Mouse (Mus musculus) heart, embryonic 12.5 days (tissue): ENCODE measurements at regions not wholly inside any gene's neighbourhood (a gene's known extent, or its start where the extent isn't known, plus 50 kb on each side); places are given as distances from the start of the nearest gene placed in this dataset.
"Not testable (repeated sequence)": the region's sequence is repeated elsewhere in the genome, so short reads cannot be mapped to it uniquely, and the experiment has no call there.

Experiments
- ATAC-seq: fragments of 200-750 bp; cut with Nextera tagmentation; 2 replicates; pipeline ENCODE4 v1.8.0; 2017; ENCODE audit warnings: moderate TSS enrichment, moderate library complexity; ENCODE audit not compliant: insufficient number of reproducible peaks, low FRiP score
- H3K27ac ChIP-seq: fragments of 300-500 bp; sonication (generic); 2 replicates; pipeline ENCODE4 v1.5.1; 2016; ENCODE audit warnings: mild to moderate bottlenecking, moderate library complexity; ENCODE audit not compliant: poor library complexity, severe bottlenecking
- H3K27me3 ChIP-seq: fragments of 300-500 bp; sonication (generic); replicated peaks from 2 replicates; pipeline ENCODE4 v1.6.1; 2016; ENCODE audit warnings: mild to moderate bottlenecking, moderate library complexity
- H3K36me3 ChIP-seq: fragments of 300-500 bp; sonication (generic); 2 replicates; pipeline ENCODE4 v1.6.1; 2016; ENCODE audit warnings: mild to moderate bottlenecking, moderate library complexity
- H3K4me1 ChIP-seq: fragments of 300-500 bp; sonication (generic); replicated peaks from 2 replicates; pipeline ENCODE4 v1.6.1; 2016; ENCODE audit warnings: mild to moderate bottlenecking
- H3K4me2 ChIP-seq: fragments of 300-500 bp; sonication (generic); 2 replicates; pipeline ENCODE4 v1.6.1; 2016; ENCODE audit warnings: mild to moderate bottlenecking, moderate library complexity
- H3K4me3 ChIP-seq: fragments of 300-500 bp; sonication (generic); 2 replicates; pipeline ENCODE4 v1.5.1; 2016; ENCODE audit warnings: mild to moderate bottlenecking
- H3K9ac ChIP-seq: fragments of 300-500 bp; sonication (generic); 2 replicates; pipeline ENCODE4 v1.6.1; 2016; ENCODE audit warnings: mild to moderate bottlenecking, moderate library complexity
- H3K9me3 ChIP-seq: fragments of 300-500 bp; sonication (generic); replicated peaks from 2 replicates; pipeline ENCODE4 v1.6.1; 2016; ENCODE audit warnings: mild to moderate bottlenecking, moderate library complexity
- WGBS: fragments of 180-500 bp; shearing (Covaris S2); methylation state at CpG from one replicate; pipeline ENCODE4 v1.1.7; 2016; 5-methylcytosine and 5-hydroxymethylcytosine counted together

DNA sequence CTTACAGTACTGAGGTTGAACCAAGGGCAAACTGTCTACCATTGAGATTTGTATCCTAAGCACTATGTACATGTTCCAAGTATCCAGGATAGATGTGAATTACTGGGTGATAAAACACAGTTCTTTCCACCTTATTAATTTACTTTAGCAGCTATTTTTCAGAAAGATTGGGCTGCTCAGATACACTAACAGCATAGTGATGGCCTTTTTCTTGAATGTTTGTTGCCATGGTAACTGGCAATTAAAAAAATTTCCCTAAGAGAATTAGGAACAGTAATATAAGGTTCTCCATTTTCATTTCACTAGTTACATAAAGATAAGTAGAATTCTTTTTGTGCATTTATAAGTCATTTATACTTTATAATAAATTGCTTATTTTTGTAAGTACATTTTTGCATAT, 423.7 kb upstream of the Stxbp6 start:
- no peaks in the 10 kb centered on the region for H3K4me1 ChIP-seq
- H3K4me3 ChIP-seq: no peak overlapping the region
- no peaks in the 10 kb centered on the region for H3K27me3 ChIP-seq
- no peak overlapping the region for H3K27ac ChIP-seq
- H3K9me3 ChIP-seq: no peaks in the 10 kb centered on the region
- no peak overlapping the region for H3K4me2 ChIP-seq
- no peaks in the 10 kb centered on the region for H3K36me3 ChIP-seq
- no peak for ATAC-seq
- H3K9ac ChIP-seq: no peak overlapping the region

DNA sequence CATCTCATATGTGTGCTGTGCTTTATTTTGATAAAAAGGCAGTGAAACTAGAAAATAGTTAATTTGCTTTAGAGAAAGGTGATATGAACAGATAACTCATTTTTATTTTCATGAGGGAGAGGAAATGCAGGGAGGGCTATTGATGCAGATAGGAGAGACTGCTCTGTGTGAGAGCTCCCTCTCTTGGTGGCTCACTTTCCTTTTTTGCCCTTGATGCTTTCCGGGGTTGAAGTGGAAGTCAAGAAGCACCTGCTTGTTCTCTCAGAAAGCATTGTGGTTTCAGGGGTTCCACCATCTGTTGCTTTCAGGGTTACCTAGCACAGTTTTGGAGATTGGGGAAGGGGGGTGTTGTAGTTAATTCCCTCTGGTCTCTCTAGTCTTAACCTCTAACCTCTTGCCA, 414.5 kb upstream of the Stxbp6 start:
- H3K36me3 ChIP-seq: no peaks in the 10 kb centered on the region
- no peaks in the 10 kb centered on the region for H3K9me3 ChIP-seq
- WGBS: 40% methylated on average over 1 of the region's 1 CpGs
- H3K9ac ChIP-seq: no peak overlapping the region
- no peak overlapping the region for H3K27ac ChIP-seq
- no peaks in the 10 kb centered on the region for H3K4me1 ChIP-seq
- H3K4me3 ChIP-seq: no peak overlapping the region
- no peak overlapping the region for H3K4me2 ChIP-seq
- no peak for ATAC-seq
- H3K27me3 ChIP-seq: no peaks in the 10 kb centered on the region

DNA sequence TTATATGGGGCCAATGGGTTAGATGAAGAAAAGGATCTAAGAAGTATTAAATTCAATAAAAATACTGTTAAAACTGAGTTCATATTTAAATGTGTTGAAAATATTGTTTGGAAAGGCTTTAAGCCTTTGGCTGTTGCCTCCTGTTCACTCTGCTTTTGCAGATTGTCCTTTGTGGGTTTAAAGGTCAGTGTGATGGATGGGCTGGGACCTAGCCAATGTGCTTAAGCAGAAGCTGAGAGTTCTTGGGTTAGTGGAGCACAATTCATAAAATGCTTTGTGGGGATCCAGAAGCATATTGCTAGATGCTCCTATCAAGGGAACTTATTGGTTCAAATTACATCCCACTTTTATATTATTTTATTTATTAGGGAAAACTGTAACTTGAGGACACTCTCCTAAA, 402.4 kb upstream of the Stxbp6 start:
- Histone ChIP-seq H3K4me2 (no peak overlapping the region), H3K36me3 (no peaks in the 10 kb centered on the region), H3K27ac (no peak overlapping the region), H3K27me3 (no peaks in the 10 kb centered on the region), H3K9ac (no peak overlapping the region), H3K4me1 (no peaks in the 10 kb centered on the region), H3K9me3 (no peaks in the 10 kb centered on the region), H3K4me3 (no peak overlapping the region)
- no peak for ATAC-seq

DNA sequence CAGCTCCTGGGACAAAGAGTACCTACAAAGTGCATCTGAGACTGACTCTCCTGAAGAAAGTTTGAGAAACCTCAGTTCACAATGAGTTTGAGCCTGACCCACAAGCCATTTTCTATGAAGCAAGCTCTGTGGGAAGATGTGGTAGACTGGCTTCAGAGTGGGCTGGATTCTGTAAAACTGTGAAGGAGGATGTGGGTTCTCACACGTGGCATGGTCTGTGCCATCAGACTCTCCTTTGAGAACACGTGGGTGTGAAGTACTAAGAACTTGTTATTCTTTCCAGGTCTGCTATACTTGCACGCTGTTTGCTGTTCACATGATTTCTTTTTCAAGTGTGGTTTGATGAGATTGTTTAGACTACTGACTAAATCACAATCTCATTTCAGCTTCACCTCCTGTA, 393.6 kb upstream of the Stxbp6 start:
- Histone ChIP-seq H3K4me2 (no peak overlapping the region), H3K36me3 (no peaks in the 10 kb centered on the region), H3K9ac (no peak overlapping the region), H3K4me1 (no peaks in the 10 kb centered on the region), H3K27me3 (no peaks in the 10 kb centered on the region), H3K27ac (no peak overlapping the region), H3K4me3 (no peak overlapping the region), H3K9me3 (no peaks in the 10 kb centered on the region)
- WGBS: 59% methylated on average over 3 of the region's 3 CpGs
- ATAC-seq: no peak

DNA sequence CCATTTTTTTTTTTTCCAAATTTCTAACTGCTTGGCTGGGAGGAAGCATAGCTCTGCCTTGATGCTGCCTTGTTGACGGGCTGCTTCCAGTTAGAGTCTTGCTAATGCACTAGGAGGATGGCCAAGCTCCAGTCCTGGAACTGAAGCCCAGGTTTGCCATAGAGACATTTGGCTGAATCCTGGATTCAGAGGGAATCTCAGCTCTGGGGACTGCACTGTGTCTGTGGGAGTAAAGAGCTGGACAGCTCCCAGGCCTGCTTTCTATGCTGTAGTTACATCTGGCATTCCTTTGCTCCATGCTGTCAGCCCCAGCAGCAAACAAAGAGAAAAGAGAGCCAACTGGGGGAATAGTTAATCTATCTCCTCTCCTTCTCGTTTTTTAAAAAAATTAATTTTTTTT, 392.5 kb upstream of the Stxbp6 start:
- no peak for ATAC-seq
- H3K27me3 ChIP-seq: no peaks in the 10 kb centered on the region
- no peak overlapping the region for H3K4me3 ChIP-seq
- no peaks in the 10 kb centered on the region for H3K36me3 ChIP-seq
- no peak overlapping the region for H3K4me2 ChIP-seq
- H3K9ac ChIP-seq: no peak overlapping the region
- WGBS: 30% methylated on average over 2 of the region's 2 CpGs
- H3K9me3 ChIP-seq: no peaks in the 10 kb centered on the region
- no peaks in the 10 kb centered on the region for H3K4me1 ChIP-seq
- no peak overlapping the region for H3K27ac ChIP-seq

DNA sequence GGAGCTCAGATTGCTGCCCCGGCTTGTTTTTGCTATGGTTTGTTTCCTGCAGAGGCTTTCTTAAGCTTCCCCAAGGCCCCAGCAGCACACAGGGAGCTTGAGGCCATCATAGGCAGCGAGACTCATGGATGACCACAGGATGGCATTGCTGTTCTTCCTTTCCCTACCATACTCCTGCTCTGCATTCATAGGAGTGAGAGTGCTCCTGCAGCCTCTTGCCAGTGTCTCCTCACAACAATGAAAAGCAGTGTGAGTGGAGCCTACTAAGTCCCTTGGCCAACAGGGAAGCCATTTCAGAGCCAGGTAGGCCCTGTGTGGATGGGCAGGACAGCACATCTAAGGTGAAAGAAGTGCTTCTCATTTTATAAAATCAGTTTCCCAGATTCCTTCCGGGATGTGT, 391.6 kb upstream of the Stxbp6 start:
- Histone ChIP-seq H3K4me3 (no peak overlapping the region), H3K27me3 (no peaks in the 10 kb centered on the region), H3K4me2 (no peak overlapping the region), H3K27ac (no peak overlapping the region), H3K9ac (no peak overlapping the region), H3K4me1 (no peaks in the 10 kb centered on the region), H3K36me3 (no peaks in the 10 kb centered on the region), H3K9me3 (no peaks in the 10 kb centered on the region)
- WGBS: 56% methylated on average over 3 of the region's 3 CpGs
- ATAC-seq: no peak

DNA sequence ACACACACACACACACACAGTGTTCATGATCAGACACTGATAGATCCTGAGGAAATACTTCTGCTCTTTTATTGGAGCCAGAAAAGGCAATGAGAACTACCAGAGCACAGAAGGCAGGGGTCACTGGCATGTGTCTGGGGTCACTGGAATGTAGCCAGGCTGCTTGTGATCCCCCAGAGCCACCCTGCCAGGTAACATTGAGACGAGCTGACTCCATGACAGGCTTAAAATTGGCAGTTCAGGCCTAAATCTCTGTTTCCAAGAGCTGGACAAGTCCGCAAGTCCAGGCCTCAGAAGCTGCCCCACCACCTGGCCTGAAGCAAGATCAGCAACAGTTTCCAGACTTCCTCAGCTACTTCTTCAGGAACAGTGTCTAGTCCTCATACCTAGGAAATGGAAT, 390.4 kb upstream of the Stxbp6 start:
- Histone ChIP-seq H3K27ac (no peak overlapping the region), H3K9ac (no peak overlapping the region), H3K4me2 (no peak overlapping the region), H3K36me3 (no peaks in the 10 kb centered on the region), H3K27me3 (no peaks in the 10 kb centered on the region), H3K4me1 (no peaks in the 10 kb centered on the region), H3K9me3 (no peaks in the 10 kb centered on the region), H3K4me3 (no peak overlapping the region)
- ATAC-seq: no peak
- WGBS: 67% methylated on average over 2 of the region's 2 CpGs

DNA sequence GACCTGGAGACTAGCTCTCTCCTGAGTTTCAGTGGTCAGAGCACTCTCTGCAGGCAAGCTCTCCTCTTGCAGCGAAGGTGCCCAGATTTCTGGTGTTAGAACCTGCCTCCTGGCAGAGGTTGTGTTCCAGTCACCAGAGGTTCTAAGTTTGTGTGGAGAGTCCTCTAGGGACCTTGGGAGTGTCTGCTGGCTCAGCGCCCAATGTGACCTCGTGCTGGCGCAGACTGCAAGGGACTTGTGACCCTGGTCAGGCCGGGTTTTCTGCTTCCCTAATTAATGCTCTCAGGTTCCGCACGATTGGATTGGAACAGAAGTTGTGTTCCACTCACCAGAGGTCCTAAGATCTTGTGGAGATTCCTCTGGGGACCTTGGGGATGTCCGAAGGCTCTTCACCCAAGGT, 384.2 kb upstream of the Stxbp6 start:
- H3K27me3 ChIP-seq, H3K4me2 ChIP-seq, H3K4me3 ChIP-seq, H3K27ac ChIP-seq, H3K36me3 ChIP-seq, ATAC-seq, H3K4me1 ChIP-seq, H3K9ac ChIP-seq, H3K9me3 ChIP-seq: not testable (repeated sequence)
- WGBS: 78% methylated on average over 8 of the region's 8 CpGs

DNA sequence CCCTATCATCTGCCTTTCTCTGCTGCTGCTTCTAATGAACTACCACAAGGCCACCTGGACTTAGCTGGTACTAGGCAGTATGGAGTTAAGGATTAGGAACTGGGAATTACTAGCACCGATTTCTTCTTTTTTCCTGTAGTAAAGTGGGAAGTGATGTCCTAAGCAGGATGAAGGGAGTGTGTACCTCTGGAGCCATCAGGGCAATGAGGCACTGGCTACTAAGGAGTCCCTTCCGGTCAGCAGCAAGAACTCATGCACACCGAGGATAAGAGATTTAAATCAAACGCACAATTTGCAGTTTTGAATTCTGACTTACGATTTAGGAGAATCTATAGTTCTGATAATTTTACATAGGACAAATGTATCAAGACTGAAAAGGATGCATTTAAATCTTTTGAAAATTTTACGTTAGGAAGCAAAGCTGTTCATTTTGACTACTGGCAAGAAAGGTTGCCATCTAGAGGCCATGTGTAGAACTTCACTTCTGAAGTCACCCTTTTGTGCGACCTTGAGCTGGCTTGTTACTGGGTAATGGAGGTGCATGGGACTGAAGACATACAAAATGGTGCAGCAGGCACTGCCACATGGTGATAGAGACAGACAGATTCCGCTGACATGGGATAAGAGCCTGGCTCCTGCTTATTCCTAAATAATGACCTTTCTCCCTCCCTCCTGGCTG, 369.1 kb upstream of the Stxbp6 start:
- Histone ChIP-seq H3K9me3 (no peaks in the 10 kb centered on the region), H3K36me3 (no peaks in the 10 kb centered on the region), H3K4me1 (no peaks in the 10 kb centered on the region), H3K9ac (no peak overlapping the region), H3K4me2 (no peak overlapping the region), H3K27ac (no peak overlapping the region), H3K4me3 (no peak overlapping the region), H3K27me3 (no peaks in the 10 kb centered on the region)
- no peak for ATAC-seq
- 52% methylated on average over 8 of the region's 8 CpGs for WGBS

DNA sequence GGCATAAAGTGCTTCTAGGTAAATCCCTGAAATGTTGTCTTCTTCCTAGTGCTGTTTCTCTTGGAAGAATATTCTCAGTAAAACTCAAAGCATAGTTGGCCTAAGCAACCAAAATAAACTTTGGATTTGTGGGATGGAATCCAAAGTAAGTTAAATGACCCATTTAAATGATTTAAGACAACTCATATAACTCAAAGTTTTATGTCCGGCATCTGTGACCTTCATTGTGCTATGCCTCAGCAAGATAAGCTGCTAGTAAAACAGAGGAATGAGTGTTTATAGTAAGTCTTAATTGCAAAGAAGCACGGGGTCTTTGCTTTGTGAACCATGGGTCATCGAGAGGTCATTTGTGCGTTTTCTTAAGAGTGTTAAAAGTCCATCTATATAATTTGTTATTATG, 368.0 kb upstream of the Stxbp6 start:
- Histone ChIP-seq H3K27me3 (no peaks in the 10 kb centered on the region), H3K27ac (no peak overlapping the region), H3K36me3 (no peaks in the 10 kb centered on the region), H3K4me1 (no peaks in the 10 kb centered on the region), H3K9me3 (no peaks in the 10 kb centered on the region), H3K4me2 (no peak overlapping the region), H3K4me3 (no peak overlapping the region), H3K9ac (no peak overlapping the region)
- 60% methylated on average over 4 of the region's 4 CpGs for WGBS
- ATAC-seq: no peak

DNA sequence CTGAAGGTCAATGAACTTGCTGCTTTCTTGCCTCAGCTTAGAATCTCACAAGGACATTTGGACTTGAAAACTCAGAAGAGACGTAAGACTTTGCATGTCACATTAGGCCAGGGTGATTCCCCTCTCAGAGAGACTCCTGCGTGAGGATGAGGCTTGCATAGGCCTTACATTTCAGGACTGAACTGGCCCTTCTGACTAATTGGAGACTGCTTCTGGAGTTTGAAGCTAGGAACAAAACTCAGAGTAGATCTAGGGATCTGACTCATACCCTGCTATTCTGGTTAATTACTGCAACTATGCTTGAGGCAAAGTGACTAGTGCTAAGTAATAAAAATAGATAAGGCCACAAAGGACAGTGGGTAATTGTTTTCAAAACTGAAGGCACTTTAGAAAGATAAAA, 365.2 kb upstream of the Stxbp6 start:
- WGBS: 70% methylated on average over 2 of the region's 2 CpGs
- ATAC-seq: no peak
- H3K9ac ChIP-seq: no peak overlapping the region
- H3K27ac ChIP-seq: no peak overlapping the region
- H3K9me3 ChIP-seq: no peaks in the 10 kb centered on the region
- no peak overlapping the region for H3K4me3 ChIP-seq
- no peak overlapping the region for H3K4me2 ChIP-seq
- H3K4me1 ChIP-seq: no peaks in the 10 kb centered on the region
- no peaks in the 10 kb centered on the region for H3K36me3 ChIP-seq
- no peaks in the 10 kb centered on the region for H3K27me3 ChIP-seq

DNA sequence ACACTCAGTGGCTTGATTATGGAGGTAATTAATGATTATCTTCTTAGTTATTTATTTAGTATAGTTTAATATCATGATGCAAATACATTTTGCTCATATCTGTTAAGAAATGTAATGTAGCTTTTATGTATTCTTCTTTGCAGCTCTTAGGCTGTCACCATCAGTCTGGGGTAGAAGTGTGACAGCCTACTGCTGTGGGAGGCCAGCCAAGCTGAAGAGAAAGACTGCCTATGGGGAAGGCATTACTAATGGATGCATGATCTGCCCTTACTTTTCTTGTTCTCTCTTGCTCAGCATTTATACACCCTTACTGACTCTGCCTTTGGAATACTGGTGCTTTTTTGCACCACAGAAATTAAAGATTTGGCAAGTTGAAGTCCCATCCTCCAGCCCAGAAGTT, 362.8 kb upstream of the Stxbp6 start:
- H3K4me1 ChIP-seq: no peaks in the 10 kb centered on the region
- no peaks in the 10 kb centered on the region for H3K27me3 ChIP-seq
- no peaks in the 10 kb centered on the region for H3K36me3 ChIP-seq
- no peak overlapping the region for H3K4me3 ChIP-seq
- H3K27ac ChIP-seq: no peak overlapping the region
- ATAC-seq: no peak
- H3K9ac ChIP-seq: no peak overlapping the region
- H3K4me2 ChIP-seq: no peak overlapping the region
- no peaks in the 10 kb centered on the region for H3K9me3 ChIP-seq
